In genomic region chr1:39361754-39362514, GRCm38 (mm10) we compare ENCODE assay signal across 9 mouse cellular contexts. TPM values are rescaled to one million over a fixed set of nuclear protein-coding genes. Genes with fewer than 3 reads are reported as not detected.
DNase-seq lines count a peak whose midpoint lies in the region; ATAC-seq and TF ChIP-seq lines count a peak whose summit lies in the region.
"Had no signal": no experiment of that assay in that cellular context is flagged by ENCODE, and none has a peak within 500 bp of the region (broad histone marks: within the 10 kb centered on the region; RNA-seq: fewer than 3 reads in every experiment).

No protein-coding gene starts in this region.

- peaks cover 10% of the 10 kb centered on the region for H3K4me1 ChIP-seq in heart, embryonic 12.5 days (replicated peaks)
- H3K4me1 ChIP-seq in E14TG2a.4 (replicated peaks; ENCODE audit: low read depth, low read length): peaks cover 44% of the 10 kb centered on the region
- H3K4me1 ChIP-seq in forebrain, embryonic 14.5 days (ENCODE audit: control insufficient read depth, insufficient read depth, low read length): peaks cover 4% of the 10 kb centered on the region
- peaks cover 27% of the 10 kb centered on the region for H3K4me1 ChIP-seq in liver, embryonic 13.5 days (replicated peaks)

- WGBS in heart, embryonic 12.5 days: 31% methylated on average over 24 of the region's 24 CpGs
- 37% methylated on average over 24 of the region's 24 CpGs for WGBS in forebrain, embryonic 14.5 days
- 41% methylated on average over 24 of the region's 24 CpGs for WGBS in liver, embryonic 13.5 days (ENCODE audit: insufficient replicate concordance)

- no peak overlapping the region for H3K27ac ChIP-seq in heart, embryonic 12.5 days (ENCODE audit: poor library complexity, severe bottlenecking)
- no peak overlapping the region for H3K27ac ChIP-seq in forebrain, embryonic 14.5 days (ENCODE audit: low read depth, low read length)
- peak overlapping the region; percentile 39; the same call in 1 of the 2 replicates for H3K27ac ChIP-seq in liver, embryonic 13.5 days

- peaks cover 14% of the 10 kb centered on the region for H3K27me3 ChIP-seq in heart, embryonic 12.5 days (replicated peaks)
- peaks cover 30% of the 10 kb centered on the region for H3K27me3 ChIP-seq in E14TG2a.4 (ENCODE audit: insufficient read depth, low read length)
- H3K27me3 ChIP-seq in forebrain, embryonic 14.5 days (replicated peaks; ENCODE audit: control insufficient read depth, insufficient read depth, low read length): no peaks in the 10 kb centered on the region
- peaks cover 11% of the 10 kb centered on the region; the same call in 1 of the 2 replicates for H3K27me3 ChIP-seq in liver, embryonic 13.5 days

- H3K4me2 ChIP-seq in heart, embryonic 12.5 days: peak overlapping the region; percentile 57
- peak overlapping the region; percentile 40 for H3K4me2 ChIP-seq in forebrain, embryonic 14.5 days (ENCODE audit: low read length)
- peak overlapping the region; percentile 51 for H3K4me2 ChIP-seq in liver, embryonic 13.5 days

- peaks cover 8% of the 10 kb centered on the region for H3K9me3 ChIP-seq in heart, embryonic 12.5 days (replicated peaks)
- H3K9me3 ChIP-seq in E14TG2a.4 (ENCODE audit: low read length): no peaks in the 10 kb centered on the region
- no peaks in the 10 kb centered on the region for H3K9me3 ChIP-seq in forebrain, embryonic 14.5 days (replicated peaks; ENCODE audit: control insufficient read depth, low read length)
- no peaks in the 10 kb centered on the region for H3K9me3 ChIP-seq in liver, embryonic 13.5 days (replicated peaks)

- no peaks in the 10 kb centered on the region for H3K36me3 ChIP-seq in heart, embryonic 12.5 days
- H3K36me3 ChIP-seq in E14TG2a.4 (ENCODE audit: insufficient read depth, low read length): no peaks in the 10 kb centered on the region
- H3K36me3 ChIP-seq in forebrain, embryonic 14.5 days (ENCODE audit: control insufficient read depth, insufficient read depth, low read length): no peaks in the 10 kb centered on the region
- H3K36me3 ChIP-seq in liver, embryonic 13.5 days: no peaks in the 10 kb centered on the region

- no peak for DNase-seq in heart, adult 9 months (ENCODE audit: low spot score in 2 of 2)
- DNase-seq in forebrain, embryonic 14.5 days (ENCODE audit: low spot score): no peak
- DNase-seq in liver, embryonic 13.5 days: no peak
- no peak for DNase-seq in spleen, postnatal 14 days (ENCODE audit: low spot score in 2 of 2)
- no peak for DNase-seq in adrenal gland, adult 8-10 months
- DNase-seq: thymus, postnatal 36 days had no signal

- peak overlapping the region; percentile 16; the same call in 1 of the 2 replicates for H3K9ac ChIP-seq in heart, embryonic 12.5 days
- H3K9ac ChIP-seq in forebrain, embryonic 14.5 days (ENCODE audit: low read length): no peak overlapping the region
- peak overlapping the region; percentile 26; the same call in 1 of the 2 replicates for H3K9ac ChIP-seq in liver, embryonic 13.5 days

- peak overlapping the region; percentile 24 for H3K4me3 ChIP-seq in heart, embryonic 12.5 days
- H3K4me3 ChIP-seq in E14TG2a.4 (replicated peaks; ENCODE audit: low read length): peak overlapping the region; percentile 71
- H3K4me3 ChIP-seq in forebrain, embryonic 14.5 days (ENCODE audit: low read depth, low read length): no peak overlapping the region
- H3K4me3 ChIP-seq in liver, embryonic 13.5 days (replicated peaks): peak overlapping the region; percentile 12

- no peak for ATAC-seq in heart, embryonic 12.5 days (ENCODE audit: insufficient number of reproducible peaks, low FRiP score)
- ATAC-seq in forebrain, embryonic 14.5 days: no peak
- peak; percentile 49; the same call in 1 of the 2 replicates for ATAC-seq in liver, embryonic 13.5 days (ENCODE audit: low read depth)
- ATAC-seq in granulocyte monocyte progenitor cell, adult 5-6 weeks (replicated peaks; ENCODE audit: poor library complexity, severe bottlenecking): no peak

- no peak; the same call in 1 of the 2 replicates for TF ChIP-seq CTCF in E14TG2a.4 (conservative IDR thresholded peaks at IDR 0.05; ENCODE audit: low read length)

RNA-seq across cellular contexts. Expression of gene Rpl31, which starts 5.7 kb away (rescaled TPM):
- polyA plus RNA-seq in heart, embryonic 12.5 days (2016; fragmentation: Nextera tagmentation; extraction: Ambion mirVana): 378 and 396 TPM in 2 replicates
- polyA plus RNA-seq in forebrain, embryonic 14.5 days (2014; fragmentation: Nextera tagmentation; extraction: Ambion mirVana): 341 and 533 TPM in 2 replicates
- 417 and 442 TPM in 2 replicates for polyA plus RNA-seq in liver, embryonic 13.5 days (2015; fragmentation: Nextera tagmentation; extraction: Ambion mirVana)
- total RNA-seq in granulocyte monocyte progenitor cell, adult 5-6 weeks (2014; fragmentation: Nextera tagmentation): 2,377 and 2,618 TPM in 2 replicates
- 283 and 432 TPM in 2 replicates for total RNA-seq in granulocyte monocyte progenitor cell, adult 5-6 weeks (2017)
- 100 to 1,000 TPM; 589 to 669 (median 644) TPM for total RNA-seq in adrenal gland, adult 8-10 months (2022)
